Mouse (Mus musculus): ENCODE results near the gene Thbs2.
"Not testable (repeated sequence)": the region's sequence is repeated elsewhere in the genome, so short reads cannot be mapped to it uniquely, and the experiment has no call there.

Gene Thbs2

GRCm38 (mm10) chr17:14635546-14636323 is 58.3 kb downstream of the Thbs2 start:
- no peak for DNase-seq (ENCODE audit: extremely low read depth, low read depth)

- DNase-seq (ENCODE audit: extremely low read depth, low read depth) = no peak
Measured at GRCm38 (mm10) chr17:14628901-14629300, 65.1 kb downstream of the Thbs2 start.

- no peak for DNase-seq (ENCODE audit: extremely low read depth, low read depth)
Measured at GRCm38 (mm10) chr17:14627828-14628338, 66.2 kb downstream of the Thbs2 start.

DNA sequence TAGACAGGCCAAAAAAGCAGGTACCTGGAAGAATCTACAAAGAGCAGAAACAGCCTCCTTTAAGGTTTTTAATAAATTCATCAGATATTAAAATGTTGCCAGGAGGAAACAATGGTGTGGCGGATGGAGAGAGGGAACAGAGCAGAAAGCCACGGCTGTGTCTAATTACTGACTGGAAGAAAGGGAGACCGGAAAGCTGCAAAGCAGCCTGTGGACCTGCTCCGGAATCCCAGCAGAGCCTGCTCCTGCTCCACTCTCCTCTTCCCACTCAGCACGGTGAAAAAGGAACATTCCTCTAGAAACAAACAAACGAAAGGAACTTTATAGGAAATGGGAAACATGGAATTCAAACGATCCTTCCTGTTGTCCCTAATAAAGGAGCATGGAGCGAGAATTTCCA is 69.6 kb downstream of the Thbs2 start:
- DNase-seq (ENCODE audit: extremely low read depth, low read depth) = no peak

GRCm38 (mm10) chr17:14621006-14621405 is 73.0 kb downstream of the Thbs2 start:
- not testable (repeated sequence) for DNase-seq (ENCODE audit: extremely low read depth, low read depth)

GRCm38 (mm10) chr17:14620037-14620436 is 74.0 kb downstream of the Thbs2 start:
- no peak for DNase-seq (ENCODE audit: extremely low read depth, low read depth)

GRCm38 (mm10) chr17:14619038-14619437 is 75.0 kb downstream of the Thbs2 start:
- DNase-seq (ENCODE audit: extremely low read depth, low read depth) = no peak
